Mouse (Mus musculus): Measurements from ENCODE around the gene Gm13539. TPM values are rescaled to one million over a fixed set of nuclear protein-coding genes. Genes with fewer than 3 reads are reported as not detected.

The Gm13539 gene
- not detected in 2 replicates for polyA plus RNA-seq (2012; ENCODE audit: low replicate concordance)

GRCm38 (mm10) chr2:25781957-25782356 lies at the start of gene Gm13539:
Gene Gm13539 (plus strand): TSS chr2:25782257.

GRCm38 (mm10) chr2:25736709-25737108 lies 45.3 kb upstream of the Gm13539 start, which contains the start of gene Obp2b:
Gene Obp2b (plus strand): TSS chr2:25737009.

GRCm38 (mm10) chr2:25765269-25765668 lies 16.8 kb upstream of the Gm13539 start, which contains the start of gene Lcn3:
Gene Lcn3 (plus strand): TSS chr2:25765569.

GRCm38 (mm10) chr2:25776717-25777116 lies 5.3 kb upstream of the Gm13539 start, which contains the start of gene Lcn11:
Gene Lcn11 (plus strand): TSS chr2:25777017.

GRCm38 (mm10) chr2:25815748-25816147 lies 33.7 kb downstream of the Gm13539 start, which contains the start of gene Glt6d1:
Gene Glt6d1 (minus strand): TSS chr2:25815848.

GRCm38 (mm10) chr2:25822806-25823205 lies 40.7 kb downstream of the Gm13539 start, which contains the start of gene Lcn9:
Gene Lcn9 (plus strand): TSS chr2:25823153.

Other genes starting within 250 kb of the Gm13539 start
- gene Traf2, start 235.3 kb upstream of the Gm13539 start, polyA plus RNA-seq (2012; ENCODE audit: low replicate concordance), result 3.7 and 9.7 TPM in 2 replicates
- 336 and 839 TPM in 2 replicates for gene Edf1, start 224.4 kb upstream of the Gm13539 start, polyA plus RNA-seq (2012; ENCODE audit: low replicate concordance)
- gene Mamdc4, start 207.4 kb upstream of the Gm13539 start, polyA plus RNA-seq (2012; ENCODE audit: low replicate concordance), result 0.48 and 1.4 TPM in 2 replicates
- gene Phpt1, start 207.0 kb upstream of the Gm13539 start, polyA plus RNA-seq (2012; ENCODE audit: low replicate concordance), result 1.0 and 2.6 TPM in 2 replicates
- 3.0 and 3.9 TPM in 2 replicates for gene Ajm1, start 200.5 kb upstream of the Gm13539 start, polyA plus RNA-seq (2012; ENCODE audit: low replicate concordance)
- 67.9 and 125 TPM in 2 replicates for gene Rabl6, start 173.7 kb upstream of the Gm13539 start, polyA plus RNA-seq (2012; ENCODE audit: low replicate concordance)
- gene Ccdc183, start 164.6 kb upstream of the Gm13539 start, polyA plus RNA-seq (2012; ENCODE audit: low replicate concordance), result not detected in 2 replicates
- gene Tmem141, start 160.3 kb upstream of the Gm13539 start, polyA plus RNA-seq (2012; ENCODE audit: low replicate concordance), result 1.6 and 4.4 TPM in 2 replicates
- 41.7 and 86.1 TPM in 2 replicates for gene Fcna, start 154.2 kb upstream of the Gm13539 start, polyA plus RNA-seq (2012; ENCODE audit: low replicate concordance)
- not detected in 2 replicates for gene Lcn8, start 129.1 kb upstream of the Gm13539 start, polyA plus RNA-seq (2012; ENCODE audit: low replicate concordance)
- not detected in 2 replicates for gene Lcn5, start 124.3 kb upstream of the Gm13539 start, polyA plus RNA-seq (2012; ENCODE audit: low replicate concordance)
- gene Lcn6, start 105.5 kb upstream of the Gm13539 start, polyA plus RNA-seq (2012; ENCODE audit: low replicate concordance), result not detected in 2 replicates
- not detected in 2 replicates for gene Lcn10, start 99.5 kb upstream of the Gm13539 start, polyA plus RNA-seq (2012; ENCODE audit: low replicate concordance)
- not detected in 2 replicates for gene Obp2a, start 82.2 kb upstream of the Gm13539 start, polyA plus RNA-seq (2012; ENCODE audit: low replicate concordance)
- gene Bmyc, start 75.5 kb upstream of the Gm13539 start, polyA plus RNA-seq (2012; ENCODE audit: low replicate concordance), result 22.3 and 63.5 TPM in 2 replicates
- gene Obp2b, start 45.2 kb upstream of the Gm13539 start, polyA plus RNA-seq (2012; ENCODE audit: low replicate concordance), result not detected in 2 replicates
- gene Lcn3, start 16.7 kb upstream of the Gm13539 start, polyA plus RNA-seq (2012; ENCODE audit: low replicate concordance), result not detected in 2 replicates
- gene Lcn11, start 5.2 kb upstream of the Gm13539 start, polyA plus RNA-seq (2012; ENCODE audit: low replicate concordance), result not detected in 2 replicates
- gene Glt6d1, start 33.6 kb downstream of the Gm13539 start, polyA plus RNA-seq (2012; ENCODE audit: low replicate concordance), result not detected in 2 replicates
- gene Lcn9, start 40.9 kb downstream of the Gm13539 start, polyA plus RNA-seq (2012; ENCODE audit: low replicate concordance), result not detected in 2 replicates
- not detected in 2 replicates for gene Sohlh1, start 65.0 kb downstream of the Gm13539 start, polyA plus RNA-seq (2012; ENCODE audit: low replicate concordance)
- gene Kcnt1, start 81.5 kb downstream of the Gm13539 start, polyA plus RNA-seq (2012; ENCODE audit: low replicate concordance), result 0.08 TPM in 1 of 2 replicates, not detected in the other
- 4.2 and 12.4 TPM in 2 replicates for gene Camsap1, start 201.0 kb downstream of the Gm13539 start, polyA plus RNA-seq (2012; ENCODE audit: low replicate concordance)
- gene Ubac1, start 239.5 kb downstream of the Gm13539 start, polyA plus RNA-seq (2012; ENCODE audit: low replicate concordance), result 331 and 343 TPM in 2 replicates